Mouse (Mus musculus) liver, postnatal 0 days (tissue): ENCODE measurements at regions not wholly inside any gene's neighbourhood (a gene's known extent, or its start where the extent isn't known, plus 50 kb on each side); places are given as distances from the start of the nearest gene placed in this dataset.

Source experiments
- ATAC-seq: fragments of 200-750 bp; cut with Nextera tagmentation; 2 replicates; pipeline ENCODE4 v1.8.0; 2017; ENCODE audit warnings: mild to moderate bottlenecking, moderate library complexity
- DNase-seq: peaks from one replicate; pipeline ENCODE4 v3.0.0-alpha.2; 2016
- H3K27ac ChIP-seq: fragments of 300-500 bp; sonication (generic); 2 replicates; pipeline ENCODE4 v1.5.1; 2014; ENCODE audit warnings: antibody characterized with exemption, moderate library complexity, mild to moderate bottlenecking, low read depth
- H3K27me3 ChIP-seq: fragments of 300-500 bp; sonication (generic); 2 replicates; pipeline ENCODE4 v1.6.1; 2014; ENCODE audit warnings: low read length, control low read depth, mixed read lengths; ENCODE audit not compliant: insufficient read depth
- H3K36me3 ChIP-seq: fragments of 300-500 bp; sonication (generic); replicated peaks from 2 replicates; pipeline ENCODE4 v1.6.1; 2014; ENCODE audit warnings: mild to moderate bottlenecking, control low read depth, low read length, moderate library complexity, mixed read lengths; ENCODE audit not compliant: insufficient read depth
- H3K4me1 ChIP-seq: fragments of 300-500 bp; sonication (generic); 2 replicates; pipeline ENCODE4 v1.6.1; 2014; ENCODE audit warnings: antibody characterized with exemption, mild to moderate bottlenecking, control low read depth; ENCODE audit not compliant: insufficient read depth
- H3K4me2 ChIP-seq: fragments of 300-500 bp; sonication (generic); 2 replicates; pipeline ENCODE4 v1.6.1; 2014; ENCODE audit warnings: low read depth, mild to moderate bottlenecking, low read length, moderate library complexity, mixed read lengths
- H3K4me3 ChIP-seq: fragments of 300-500 bp; sonication (generic); 2 replicates; pipeline ENCODE4 v1.5.1; 2014; ENCODE audit warnings: low read depth, low read length
- H3K9ac ChIP-seq: fragments of 300-500 bp; sonication (generic); replicated peaks from 2 replicates; pipeline ENCODE4 v1.6.1; 2014; ENCODE audit warnings: mild to moderate bottlenecking, moderate library complexity
- H3K9me3 ChIP-seq: fragments of 300-500 bp; sonication (generic); 2 replicates; pipeline ENCODE4 v1.6.1; 2016; ENCODE audit warnings: mild to moderate bottlenecking, control low read depth, low read length, mixed read lengths
- CTCF ChIP-seq: sonication (generic); IDR thresholded peaks from 2 replicates; pipeline ENCODE4 v1.5.1; 2016; ENCODE audit warnings: antibody characterized with exemption, low read depth
- EP300 ChIP-seq: IDR thresholded peaks from 2 replicates; pipeline ENCODE4 v1.6.1; 2016; ENCODE audit warnings: antibody characterized with exemption, low read depth, mild to moderate bottlenecking
- WGBS: fragments of 180-500 bp; shearing (Covaris S2); extraction: QIAGEN DNeasy Blood & Tissue Kit; methylation state at CpG from one replicate; pipeline ENCODE4 v1.1.7; 2014; ENCODE audit not compliant: insufficient replicate concordance; 5-methylcytosine and 5-hydroxymethylcytosine counted together

DNA sequence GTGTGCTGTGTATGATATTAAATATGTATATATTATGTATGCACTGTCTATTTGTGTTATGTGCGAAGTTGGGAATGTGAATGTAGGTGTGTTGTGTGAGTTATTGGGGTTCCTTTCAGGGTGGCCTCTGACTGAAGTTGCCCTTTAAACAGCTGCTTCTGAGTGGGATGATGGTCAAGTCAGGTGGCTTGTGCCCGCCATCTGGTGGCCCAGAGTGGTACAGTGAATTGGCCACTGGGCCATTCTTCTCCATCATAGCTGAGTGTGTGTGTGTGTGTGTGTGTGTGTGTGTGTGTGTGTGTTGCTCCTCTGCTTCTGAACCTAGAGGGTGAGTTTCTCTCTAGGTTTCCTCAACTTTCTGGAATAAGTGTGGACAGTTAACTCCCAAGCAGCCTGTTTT lies 75.7 kb upstream of the Podxl start:
- WGBS, result 25% methylated on average over 2 of the region's 2 CpGs
- ATAC-seq (peak; percentile 69), DNase-seq (peak; percentile 80)
- H3K36me3 ChIP-seq, result no peaks in the 10 kb centered on the region
- TF ChIP-seq EP300 (no peak), CTCF (peak; percentile 95)
- peaks cover 11% of the 10 kb centered on the region for H3K4me1 ChIP-seq
- H3K9me3 ChIP-seq, result no peaks in the 10 kb centered on the region
- no peak overlapping the region for H3K27ac ChIP-seq
- no peak overlapping the region for H3K9ac ChIP-seq
- no peak overlapping the region for H3K4me3 ChIP-seq
- no peak overlapping the region for H3K4me2 ChIP-seq
- no peaks in the 10 kb centered on the region for H3K27me3 ChIP-seq

DNA sequence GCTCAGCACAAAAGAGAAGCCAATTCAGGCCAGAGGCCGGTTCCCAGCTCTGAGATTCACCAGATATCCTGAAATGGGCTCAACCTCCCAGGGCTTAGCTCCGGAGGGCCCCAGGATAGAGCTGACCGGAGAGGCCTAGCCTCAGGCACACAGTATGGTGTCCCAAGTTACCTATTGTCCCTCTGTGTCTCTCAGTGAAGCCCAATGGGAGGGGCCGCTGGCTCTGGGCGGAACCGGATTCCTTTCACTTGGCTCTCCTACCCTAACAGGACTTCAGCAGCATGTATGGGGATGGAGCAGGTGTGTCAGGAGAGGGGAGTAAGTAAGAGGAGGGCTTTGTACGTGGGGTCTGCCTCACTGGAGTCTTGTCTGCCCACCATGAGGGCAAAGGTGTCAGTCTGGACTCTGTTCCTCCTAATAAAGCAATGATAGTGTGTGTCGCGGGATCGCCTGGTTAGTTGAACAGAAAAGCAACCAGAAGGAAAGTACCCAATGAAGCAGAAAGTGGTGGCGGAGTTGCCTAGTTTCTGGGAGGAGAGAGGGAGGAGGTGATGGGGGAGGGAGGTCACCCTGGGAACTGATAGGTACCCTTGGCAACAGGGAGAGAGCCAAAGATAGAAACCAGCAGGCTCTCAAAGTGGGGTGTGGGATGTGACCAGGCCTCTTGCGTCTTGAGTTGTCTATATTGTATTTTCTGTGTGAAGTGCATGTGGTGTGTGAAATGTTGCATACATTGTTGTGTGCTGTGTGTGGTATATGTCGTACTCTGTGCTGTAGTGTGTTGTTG lies 74.8 kb upstream of the Podxl start:
- H3K36me3 ChIP-seq, result no peaks in the 10 kb centered on the region
- H3K27ac ChIP-seq, result no peak overlapping the region
- H3K27me3 ChIP-seq, result no peaks in the 10 kb centered on the region
- no peak for ATAC-seq
- H3K9me3 ChIP-seq, result no peaks in the 10 kb centered on the region
- no peak overlapping the region for H3K4me3 ChIP-seq
- DNase-seq, result no peak
- 72% methylated on average over 13 of the region's 13 CpGs for WGBS
- TF ChIP-seq CTCF, result no peak
- TF ChIP-seq EP300, result no peak
- no peak overlapping the region for H3K4me2 ChIP-seq
- H3K4me1 ChIP-seq, result peaks cover 11% of the 10 kb centered on the region
- H3K9ac ChIP-seq, result no peak overlapping the region

- H3K36me3 ChIP-seq, result no peaks in the 10 kb centered on the region
- ATAC-seq (no peak), DNase-seq (no peak)
- H3K27me3 ChIP-seq, result no peaks in the 10 kb centered on the region
- TF ChIP-seq CTCF (peak; percentile 39), EP300 (no peak)
- H3K4me3 ChIP-seq, result no peak overlapping the region
- no peak overlapping the region for H3K4me2 ChIP-seq
- peaks cover 6% of the 10 kb centered on the region; the same call in 1 of the 2 replicates for H3K4me1 ChIP-seq
- H3K27ac ChIP-seq, result no peak overlapping the region
- H3K9ac ChIP-seq, result no peak overlapping the region
- 20% methylated on average over 16 of the region's 16 CpGs for WGBS
- H3K9me3 ChIP-seq, result no peaks in the 10 kb centered on the region
Observed at GRCm38 (mm10) chr6:31637371-31638052, 73.7 kb upstream of the Podxl start.

- Histone ChIP-seq H3K27ac (no peak overlapping the region), H3K4me3 (no peak overlapping the region), H3K9me3 (no peaks in the 10 kb centered on the region), H3K9ac (no peak overlapping the region), H3K4me2 (no peak overlapping the region), H3K4me1 (peaks cover 6% of the 10 kb centered on the region; the same call in 1 of the 2 replicates), H3K27me3 (no peaks in the 10 kb centered on the region), H3K36me3 (no peaks in the 10 kb centered on the region)
- WGBS, result 34% methylated on average over 9 of the region's 9 CpGs
- DNase-seq (no peak), ATAC-seq (no peak)
- TF ChIP-seq CTCF (no peak), EP300 (no peak)
Observed at GRCm38 (mm10) chr6:31636954-31637353, 73.2 kb upstream of the Podxl start.

DNA sequence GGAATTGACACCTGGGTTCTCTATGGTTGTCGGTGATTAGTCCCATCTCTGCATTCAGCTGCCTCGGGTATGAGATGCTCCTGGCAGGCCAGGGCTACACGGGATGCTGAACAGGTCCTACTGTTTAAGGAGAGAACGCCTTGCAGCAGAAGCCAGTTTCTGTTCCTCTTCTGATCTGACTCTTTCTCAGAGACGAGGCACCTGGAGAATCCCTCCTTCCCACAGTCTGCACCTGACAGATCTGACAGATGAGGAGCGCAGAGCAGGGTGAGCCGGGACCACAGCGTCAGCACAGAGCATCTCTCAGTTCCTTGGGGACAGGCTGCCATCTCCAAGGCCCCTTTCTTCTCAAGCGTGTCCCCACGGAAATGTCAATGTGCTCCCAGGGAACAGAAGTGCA lies 68.7 kb upstream of the Podxl start:
- no peak overlapping the region for H3K4me3 ChIP-seq
- no peak for ATAC-seq
- DNase-seq, result no peak
- no peaks in the 10 kb centered on the region for H3K4me1 ChIP-seq
- no peaks in the 10 kb centered on the region for H3K36me3 ChIP-seq
- no peak overlapping the region for H3K4me2 ChIP-seq
- H3K27ac ChIP-seq, result no peak overlapping the region
- WGBS, result 62% methylated on average over 10 of the region's 10 CpGs
- no peaks in the 10 kb centered on the region for H3K9me3 ChIP-seq
- no peak for TF ChIP-seq EP300
- H3K27me3 ChIP-seq, result no peaks in the 10 kb centered on the region
- no peak overlapping the region for H3K9ac ChIP-seq

DNA sequence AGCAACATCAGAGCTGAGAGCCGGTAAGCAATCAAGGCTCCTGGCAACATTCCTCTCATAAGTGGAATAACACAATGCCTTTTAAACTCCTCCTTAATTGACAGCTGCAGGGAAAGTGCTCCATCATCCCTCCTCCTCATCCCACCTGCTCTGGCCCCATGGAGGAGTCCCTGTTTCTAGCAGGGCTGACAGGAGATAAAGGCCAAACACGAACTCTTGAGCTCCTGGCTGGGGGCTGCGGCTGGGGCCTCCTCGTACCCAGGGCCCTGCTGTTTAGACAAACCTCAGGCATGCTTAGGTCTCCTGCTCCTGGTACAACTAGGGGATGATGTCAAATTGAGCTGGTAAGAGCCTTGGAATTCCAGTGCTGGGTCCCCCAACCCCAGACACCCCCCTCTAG lies 66.2 kb upstream of the Podxl start:
- H3K4me3 ChIP-seq, result no peak overlapping the region
- no peaks in the 10 kb centered on the region for H3K9me3 ChIP-seq
- no peak for TF ChIP-seq EP300
- TF ChIP-seq CTCF, result no peak
- no peak overlapping the region for H3K9ac ChIP-seq
- no peak for ATAC-seq
- H3K27me3 ChIP-seq, result no peaks in the 10 kb centered on the region
- H3K4me2 ChIP-seq, result no peak overlapping the region
- no peaks in the 10 kb centered on the region for H3K36me3 ChIP-seq
- H3K4me1 ChIP-seq, result no peaks in the 10 kb centered on the region
- WGBS, result 64% methylated on average over 4 of the region's 4 CpGs
- no peak overlapping the region for H3K27ac ChIP-seq
- no peak for DNase-seq
